Mouse (Mus musculus) midbrain, embryonic 13.5 days (tissue): Measurements from ENCODE around the gene Chst2. TPM values are rescaled to one million over a fixed set of nuclear protein-coding genes. Genes with fewer than 3 reads are reported as not detected.

Source experiments
- ATAC-seq: fragments of 200-750 bp; cut with Nextera tagmentation; 2 replicates; pipeline ENCODE4 v1.8.0; 2017; ENCODE audit warnings: mild to moderate bottlenecking, moderate TSS enrichment, moderate library complexity
- H3K27ac ChIP-seq: fragments of 300-500 bp; sonication (generic); 2 replicates; pipeline ENCODE4 v1.5.1; 2015; ENCODE audit warnings: inconsistent platforms, mild to moderate bottlenecking, moderate library complexity
- H3K27me3 ChIP-seq: fragments of 300-500 bp; sonication (generic); 2 replicates; pipeline ENCODE4 v1.6.1; 2015; ENCODE audit warnings: mild to moderate bottlenecking, inconsistent platforms
- H3K36me3 ChIP-seq: fragments of 300-500 bp; sonication (generic); 2 replicates; pipeline ENCODE4 v1.6.1; 2015; ENCODE audit warnings: mild to moderate bottlenecking, inconsistent platforms
- H3K4me1 ChIP-seq: fragments of 300-500 bp; sonication (generic); replicated peaks from 2 replicates; pipeline ENCODE4 v1.6.1; 2015; ENCODE audit warnings: inconsistent platforms
- H3K4me2 ChIP-seq: fragments of 300-500 bp; sonication (generic); replicated peaks from 2 replicates; pipeline ENCODE4 v1.6.1; 2015; ENCODE audit warnings: moderate library complexity, mild to moderate bottlenecking, inconsistent platforms
- H3K4me3 ChIP-seq: fragments of 300-500 bp; sonication (generic); replicated peaks from 2 replicates; pipeline ENCODE4 v1.5.1; 2015; ENCODE audit warnings: mild to moderate bottlenecking, inconsistent platforms
- H3K9ac ChIP-seq: fragments of 300-500 bp; sonication (generic); replicated peaks from 2 replicates; pipeline ENCODE4 v1.6.1; 2015; ENCODE audit warnings: mild to moderate bottlenecking, inconsistent platforms
- H3K9me3 ChIP-seq: fragments of 300-500 bp; sonication (generic); 2 replicates; pipeline ENCODE4 v1.6.1; 2016; ENCODE audit warnings: mild to moderate bottlenecking, inconsistent platforms
- WGBS: fragments of 180-500 bp; shearing (Covaris S2); methylation state at CpG from one replicate; pipeline ENCODE4 v1.1.7; 2015; 5-methylcytosine and 5-hydroxymethylcytosine counted together
- polyA plus RNA-seq: library from polyadenylated mRNA; unstranded; fragments of >200 nt; fragmentation: Nextera tagmentation; extraction: Ambion mirVana; gene quantifications from 2 replicates; pipeline ENCODE4 v1.2.1, GENCODE M21; 2015

Gene Chst2
- 11.0 and 13.5 TPM in 2 replicates for polyA plus RNA-seq

DNA sequence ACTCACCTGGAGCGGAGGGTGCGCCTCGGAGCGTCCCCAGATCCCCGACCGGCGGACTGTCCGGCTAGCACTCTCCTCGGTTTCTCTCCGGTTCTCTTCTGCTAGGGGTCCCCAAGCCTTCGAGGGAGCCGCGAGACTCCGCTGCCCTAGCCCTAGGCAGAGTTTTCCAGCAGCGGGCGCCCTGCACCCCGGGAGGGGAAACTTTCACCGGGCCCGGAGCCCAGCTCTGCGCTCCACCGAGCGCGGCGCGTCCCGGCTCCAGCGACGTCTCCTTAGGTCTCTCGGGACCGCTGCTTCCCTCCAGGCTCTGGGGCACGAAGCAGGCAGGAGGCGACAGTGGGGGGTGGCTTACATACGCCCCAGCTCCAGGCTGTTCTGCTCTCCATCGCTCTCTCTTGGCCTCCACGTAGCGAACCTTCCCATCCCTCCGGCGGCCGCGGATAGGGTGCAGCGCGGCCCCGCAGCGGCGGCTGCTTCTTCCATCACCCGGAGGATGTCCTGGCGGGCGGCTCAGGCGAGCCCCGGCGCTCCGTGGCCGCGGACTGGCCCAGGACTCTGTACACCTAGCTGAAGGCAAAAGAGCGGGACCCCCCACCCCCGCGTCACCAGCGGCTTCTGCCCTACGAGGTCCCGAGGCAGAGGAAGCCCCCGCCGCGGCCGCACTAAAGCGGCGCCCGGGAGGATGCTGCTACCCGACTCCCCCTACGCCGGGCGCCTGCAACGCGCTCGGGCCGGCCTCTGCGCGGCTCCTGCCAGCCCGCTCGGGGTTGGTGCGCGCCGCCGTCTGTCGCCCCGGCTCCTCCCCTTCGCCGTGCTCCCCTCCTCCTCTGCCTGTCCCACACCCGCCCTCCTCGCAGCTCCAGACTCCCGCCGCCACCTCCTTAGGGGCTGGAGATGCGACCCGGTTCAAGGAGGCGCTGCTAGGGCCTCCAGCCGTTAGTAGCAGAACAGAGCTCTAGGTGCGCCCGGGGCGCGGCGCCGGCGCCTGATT lies at the start of gene Chst2:
Chst2 (minus strand) TSS at position 152 of the 991 bp plus-strand sequence.
- under 1% methylated on average over 97 of the region's 102 CpGs for WGBS
- Histone ChIP-seq H3K27ac (peak within 1 kb of the TSS; percentile 84), H3K36me3 (peaks cover 4% of the 10 kb centered on the region; the same call in 1 of the 2 replicates), H3K9me3 (no peaks in the 10 kb centered on the region), H3K4me3 (peak within 1 kb of the TSS; percentile 85), H3K9ac (peak within 1 kb of the TSS; percentile 93), H3K27me3 (peaks cover 15% of the 10 kb centered on the region), H3K4me2 (peak within 1 kb of the TSS; percentile 97), H3K4me1 (peaks cover 31% of the 10 kb centered on the region)
- peak; percentile 96 for ATAC-seq

DNA sequence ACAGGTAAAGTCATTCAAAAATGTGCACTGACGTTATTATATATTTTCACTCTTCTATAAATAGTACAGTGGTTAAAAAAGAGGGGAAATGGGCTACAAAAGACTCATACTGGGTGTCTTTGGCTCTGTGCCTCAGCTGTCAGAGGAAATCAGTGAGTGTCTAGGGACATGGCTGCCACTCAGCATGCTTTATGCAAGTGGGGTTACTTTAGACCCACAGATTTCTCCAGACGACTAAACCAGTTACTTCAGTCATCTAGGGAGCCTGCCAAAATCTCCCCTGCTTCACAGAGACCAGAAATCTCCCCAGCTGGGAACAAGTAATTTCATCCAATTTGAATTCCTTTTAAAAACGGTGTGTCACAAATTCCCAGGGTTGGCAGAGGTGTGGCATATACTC lies 45.4 kb upstream of the Chst2 start:
- Histone ChIP-seq H3K4me3 (no peak overlapping the region), H3K9me3 (no peaks in the 10 kb centered on the region; the same call in 1 of the 2 replicates), H3K27me3 (no peaks in the 10 kb centered on the region), H3K27ac (no peak overlapping the region), H3K36me3 (no peaks in the 10 kb centered on the region; the same call in 1 of the 2 replicates), H3K9ac (no peak overlapping the region), H3K4me1 (no peaks in the 10 kb centered on the region), H3K4me2 (no peak overlapping the region)
- 68% methylated on average over 3 of the region's 3 CpGs for WGBS
- ATAC-seq = no peak

DNA sequence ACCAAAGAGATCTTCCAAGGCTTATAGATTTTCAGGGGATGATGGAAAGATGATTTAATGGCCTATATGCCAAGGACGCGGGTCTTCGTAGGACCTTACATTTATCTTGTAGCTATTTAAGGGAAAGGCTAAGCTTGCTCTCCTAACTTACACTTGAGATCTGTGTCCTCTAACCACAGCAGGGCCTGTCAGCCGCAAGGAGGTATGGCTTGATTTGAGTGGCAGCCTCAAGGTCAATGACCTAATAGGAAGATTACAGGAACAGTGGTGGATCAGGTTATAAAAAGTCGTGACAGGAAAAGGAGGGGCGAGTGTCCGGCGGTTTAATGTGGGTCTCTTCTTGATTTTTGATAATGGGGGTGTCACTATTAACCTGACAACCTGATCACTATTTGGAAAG lies 44.1 kb upstream of the Chst2 start:
- no peak for ATAC-seq
- Histone ChIP-seq H3K9me3 (no peaks in the 10 kb centered on the region; the same call in 1 of the 2 replicates), H3K36me3 (no peaks in the 10 kb centered on the region; the same call in 1 of the 2 replicates), H3K4me1 (no peaks in the 10 kb centered on the region), H3K27ac (no peak overlapping the region), H3K4me3 (no peak overlapping the region), H3K9ac (no peak overlapping the region), H3K4me2 (no peak overlapping the region), H3K27me3 (no peaks in the 10 kb centered on the region)
- 98% methylated on average over 8 of the region's 8 CpGs for WGBS

DNA sequence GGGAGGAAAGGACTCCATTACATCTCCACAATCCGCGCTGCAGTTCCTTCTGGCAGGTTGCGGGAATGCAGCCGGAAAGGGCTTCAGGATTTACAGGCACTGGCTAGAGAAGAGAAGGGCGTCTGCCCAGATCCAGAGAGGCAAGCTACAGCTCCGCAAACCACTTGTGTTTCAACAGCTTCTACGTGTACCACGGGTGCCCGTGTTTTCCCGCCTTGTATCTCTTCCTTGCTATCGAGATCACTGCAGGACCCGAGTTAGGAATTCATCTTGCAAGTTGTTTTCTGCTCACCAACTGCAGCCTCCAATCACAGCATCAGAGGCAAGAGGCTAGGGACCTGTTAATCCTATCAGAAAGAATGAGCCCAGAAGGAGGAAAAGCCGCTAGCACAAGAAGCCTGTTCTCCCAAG lies 35.8 kb upstream of the Chst2 start:
- Histone ChIP-seq H3K9ac (0 out of 2 replicates have a peak overlapping the region, but pooled peaks have one; percentile 25), H3K4me1 (peaks cover 16% of the 10 kb centered on the region), H3K27ac (peak overlapping the region; percentile 44; the same call in 1 of the 2 replicates), H3K4me2 (peak overlapping the region; percentile 58), H3K9me3 (no peaks in the 10 kb centered on the region), H3K36me3 (no peaks in the 10 kb centered on the region), H3K4me3 (peak overlapping the region; percentile 28), H3K27me3 (no peaks in the 10 kb centered on the region; the same call in 1 of the 2 replicates)
- 5% methylated on average over 13 of the region's 13 CpGs for WGBS
- ATAC-seq = peak; percentile 82

DNA sequence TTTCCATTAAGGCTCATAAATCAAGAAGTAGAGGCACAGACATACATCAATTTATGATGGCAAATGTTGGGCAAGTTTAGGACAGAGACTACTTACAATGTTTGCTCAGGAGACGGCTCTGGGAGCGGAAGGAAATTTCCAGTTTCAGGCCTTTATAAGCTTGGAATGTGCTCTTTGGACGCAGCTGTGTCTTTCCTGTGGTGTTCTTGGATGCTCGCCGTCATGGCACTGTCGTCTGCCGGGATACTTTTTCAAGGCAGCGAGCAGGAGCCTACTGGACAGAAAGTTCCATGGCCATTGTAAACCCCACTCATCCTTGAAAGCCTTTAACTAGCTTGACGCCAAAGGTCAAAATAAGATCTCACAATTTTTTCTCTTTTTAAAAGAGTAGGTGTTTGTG lies 31.4 kb upstream of the Chst2 start:
- WGBS = 90% methylated on average over 9 of the region's 9 CpGs
- Histone ChIP-seq H3K4me3 (no peak overlapping the region), H3K36me3 (no peaks in the 10 kb centered on the region), H3K9ac (no peak overlapping the region), H3K27me3 (no peaks in the 10 kb centered on the region), H3K4me1 (peaks cover 13% of the 10 kb centered on the region), H3K4me2 (no peak overlapping the region), H3K27ac (no peak overlapping the region), H3K9me3 (no peaks in the 10 kb centered on the region)
- ATAC-seq = no peak

DNA sequence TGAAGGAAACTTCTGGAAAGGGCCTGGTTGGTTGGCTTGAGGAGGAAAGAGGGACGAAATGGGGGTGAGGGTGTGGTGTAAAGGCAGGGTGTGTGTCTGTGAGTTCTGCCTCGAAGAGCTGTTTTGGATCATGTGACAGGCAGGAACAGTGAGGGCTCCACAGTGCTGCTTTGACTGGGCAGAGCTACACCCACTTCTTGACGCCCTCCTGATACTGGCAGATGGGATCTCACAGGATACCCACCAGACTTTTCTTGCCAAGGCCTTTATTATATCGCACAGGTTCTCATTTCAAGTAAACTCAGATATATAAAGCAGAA lies 29.7 kb upstream of the Chst2 start:
- no peak overlapping the region for H3K9ac ChIP-seq
- 82% methylated on average over 4 of the region's 4 CpGs for WGBS
- H3K27ac ChIP-seq = no peak overlapping the region
- no peak for ATAC-seq
- no peak overlapping the region for H3K4me3 ChIP-seq
- H3K4me1 ChIP-seq = no peaks in the 10 kb centered on the region
- no peaks in the 10 kb centered on the region for H3K9me3 ChIP-seq
- H3K27me3 ChIP-seq = no peaks in the 10 kb centered on the region
- no peaks in the 10 kb centered on the region for H3K36me3 ChIP-seq
- no peak overlapping the region for H3K4me2 ChIP-seq

DNA sequence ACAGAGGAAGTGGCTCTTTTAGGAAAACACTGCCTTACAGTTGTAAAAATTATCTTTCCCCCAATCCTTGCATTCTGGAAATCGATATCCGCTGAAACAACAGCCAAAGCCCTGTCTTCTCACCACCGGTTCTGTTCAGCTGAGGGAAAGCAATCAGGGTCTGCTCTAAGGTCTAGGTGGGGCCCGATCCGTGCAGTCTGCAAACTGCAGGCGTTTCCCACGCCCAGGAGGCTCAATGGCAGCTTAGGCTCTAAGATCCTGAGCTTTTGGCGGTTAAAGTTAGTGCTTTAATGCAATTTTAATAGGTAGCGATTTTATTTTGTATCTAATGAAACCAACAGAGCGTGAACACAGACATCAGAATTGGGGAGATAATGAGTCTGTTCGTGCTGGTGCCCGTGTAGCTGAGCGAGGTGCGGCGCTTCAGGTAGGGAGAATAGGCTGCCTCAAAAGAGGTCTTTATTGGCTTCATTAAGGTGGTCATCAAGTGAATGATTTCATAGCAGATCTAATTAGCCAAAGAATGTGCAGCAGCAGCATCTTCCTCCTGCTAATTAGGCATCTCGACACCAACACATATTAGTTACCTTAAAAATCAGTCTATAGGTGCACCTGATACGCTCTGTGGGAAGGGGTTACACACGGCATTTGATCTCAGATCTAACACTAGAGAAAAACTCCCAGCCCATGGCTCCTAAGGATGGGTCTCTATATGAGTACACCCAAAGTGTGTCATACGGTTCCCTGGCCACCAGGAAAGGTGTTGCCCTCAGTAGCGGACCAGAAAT lies 29.2 kb upstream of the Chst2 start:
- Histone ChIP-seq H3K4me2 (no peak overlapping the region), H3K36me3 (no peaks in the 10 kb centered on the region), H3K9ac (no peak overlapping the region), H3K27me3 (no peaks in the 10 kb centered on the region), H3K27ac (no peak overlapping the region), H3K4me3 (no peak overlapping the region), H3K9me3 (no peaks in the 10 kb centered on the region), H3K4me1 (no peaks in the 10 kb centered on the region)
- ATAC-seq = no peak
- WGBS = 78% methylated on average over 20 of the region's 20 CpGs

DNA sequence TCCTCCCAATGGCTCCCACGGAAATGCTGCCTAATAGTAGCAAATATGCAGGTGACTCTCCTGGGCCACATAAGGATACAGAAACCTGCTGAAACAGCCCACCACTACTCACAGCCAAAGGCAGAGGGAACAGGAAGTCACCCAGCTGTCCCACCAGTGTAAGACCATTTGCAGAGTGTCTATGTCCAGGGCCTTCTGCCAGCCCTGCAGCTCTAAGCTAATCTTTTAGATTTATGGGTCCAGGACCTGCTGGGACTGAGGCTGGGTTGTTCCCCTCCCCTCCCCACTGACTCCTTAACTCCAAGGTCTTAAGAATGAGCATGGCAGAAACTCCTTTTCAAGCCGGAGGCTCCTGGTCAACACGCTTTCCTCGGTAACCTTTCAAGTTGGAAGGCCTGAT lies 21.8 kb upstream of the Chst2 start:
- Histone ChIP-seq H3K36me3 (no peaks in the 10 kb centered on the region), H3K9me3 (peaks cover 4% of the 10 kb centered on the region; the same call in 1 of the 2 replicates), H3K27ac (no peak overlapping the region), H3K4me2 (no peak overlapping the region), H3K27me3 (no peaks in the 10 kb centered on the region), H3K4me3 (no peak overlapping the region), H3K9ac (no peak overlapping the region), H3K4me1 (no peaks in the 10 kb centered on the region)
- no peak for ATAC-seq
- WGBS = 86% methylated on average over 4 of the region's 4 CpGs

DNA sequence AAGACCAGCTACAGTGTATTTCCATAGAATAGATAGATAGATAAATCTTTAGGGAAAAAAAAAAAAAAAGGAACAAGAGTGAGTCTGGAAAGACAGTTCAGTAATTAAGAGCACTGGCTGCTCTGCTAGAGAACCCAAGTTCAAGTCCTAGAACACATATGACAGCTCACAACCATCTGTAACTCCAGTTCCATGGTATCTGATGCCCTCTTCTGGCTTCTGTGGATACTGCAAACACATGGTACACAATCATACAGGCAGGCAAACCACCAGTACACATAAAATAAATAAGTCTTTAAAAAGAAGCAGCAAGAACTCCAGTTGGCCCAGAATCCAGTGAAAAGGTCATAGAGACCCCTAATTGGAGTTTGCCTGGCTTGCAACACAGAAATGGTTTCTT lies 7.4 kb upstream of the Chst2 start:
- Histone ChIP-seq H3K9me3 (no peaks in the 10 kb centered on the region), H3K4me2 (no peak overlapping the region), H3K27ac (no peak overlapping the region), H3K27me3 (no peaks in the 10 kb centered on the region), H3K9ac (no peak overlapping the region), H3K4me3 (no peak overlapping the region), H3K36me3 (no peaks in the 10 kb centered on the region), H3K4me1 (no peaks in the 10 kb centered on the region)
- no peak for ATAC-seq

DNA sequence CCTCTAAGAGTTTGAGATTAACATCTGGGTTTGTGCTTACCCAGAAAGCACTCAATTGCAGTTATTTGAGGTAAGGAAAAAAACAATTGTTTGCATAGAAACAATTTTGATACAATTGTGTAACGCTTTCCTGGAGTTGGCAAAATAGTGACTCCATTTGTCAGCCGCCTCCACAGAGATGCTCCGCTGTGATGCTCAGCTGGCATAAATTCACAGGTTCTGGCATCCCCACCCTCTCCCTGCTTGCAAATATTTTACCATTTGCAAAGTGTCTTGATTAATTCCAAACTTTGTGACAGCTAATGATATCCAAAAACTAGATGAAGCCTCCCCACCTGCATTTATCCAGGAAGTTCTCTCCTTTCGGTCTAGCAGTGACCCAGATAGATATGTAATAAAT lies 5.5 kb upstream of the Chst2 start:
- H3K4me2 ChIP-seq = no peak overlapping the region
- peaks cover 8% of the 10 kb centered on the region for H3K4me1 ChIP-seq
- 93% methylated on average over 4 of the region's 4 CpGs for WGBS
- no peak overlapping the region for H3K4me3 ChIP-seq
- H3K27ac ChIP-seq = no peak overlapping the region
- H3K9me3 ChIP-seq = no peaks in the 10 kb centered on the region
- no peaks in the 10 kb centered on the region for H3K36me3 ChIP-seq
- no peak overlapping the region for H3K9ac ChIP-seq
- H3K27me3 ChIP-seq = peaks cover 3% of the 10 kb centered on the region
- no peak for ATAC-seq

DNA sequence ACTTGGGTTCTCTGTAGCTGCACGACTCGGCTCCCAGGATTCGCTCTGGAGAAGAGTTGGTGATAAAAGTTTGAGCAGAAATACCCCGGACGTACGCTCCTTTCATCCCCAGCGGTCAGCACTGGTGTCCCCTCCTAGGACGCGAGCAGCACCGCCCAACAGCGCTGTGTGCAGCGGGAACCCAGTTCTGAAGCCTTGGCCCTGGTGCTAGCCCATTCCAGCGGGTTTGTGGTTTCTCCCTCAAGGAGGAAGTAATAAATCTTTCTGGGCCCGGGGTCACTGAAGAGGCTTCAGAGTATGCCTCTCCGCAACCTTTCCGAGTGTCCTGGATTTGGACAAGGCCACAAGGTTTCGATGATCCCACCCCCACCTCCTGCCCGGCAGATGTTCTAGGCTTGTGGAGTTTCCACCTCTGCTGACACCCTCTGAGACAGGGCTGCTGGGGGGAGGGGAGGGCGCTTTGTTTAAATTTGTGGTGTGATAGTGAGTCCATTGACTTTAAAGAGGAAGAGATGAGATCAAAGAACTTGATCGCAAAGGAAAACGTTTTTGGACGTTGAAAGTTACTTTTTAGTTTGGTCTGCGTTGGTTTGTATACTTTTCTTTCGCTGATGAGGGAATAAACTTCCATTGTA lies 1.2 kb upstream of the Chst2 start:
- peaks cover 15% of the 10 kb centered on the region for H3K27me3 ChIP-seq
- H3K36me3 ChIP-seq = peaks cover 4% of the 10 kb centered on the region; the same call in 1 of the 2 replicates
- peak overlapping the region; percentile 93 for H3K9ac ChIP-seq
- WGBS = under 1% methylated on average over 24 of the region's 24 CpGs
- H3K9me3 ChIP-seq = no peaks in the 10 kb centered on the region
- H3K4me1 ChIP-seq = peaks cover 29% of the 10 kb centered on the region
- H3K4me3 ChIP-seq = peak overlapping the region; percentile 85
- peak; percentile 25; the same call in 1 of the 2 replicates for ATAC-seq
- H3K4me2 ChIP-seq = peak overlapping the region; percentile 97
- H3K27ac ChIP-seq = peak overlapping the region; percentile 84
